Mouse (Mus musculus): ENCODE results near the gene Ap1m2.
A peak's percentile ranks its signal among the peaks of the same experiment; 100 is the strongest.
"Not testable (repeated sequence)": the region's sequence is repeated elsewhere in the genome, so short reads cannot be mapped to it uniquely, and the experiment has no call there.

The Ap1m2 gene

GRCm38 (mm10) chr9:21288404-21289336 is 23.5 kb downstream of the Ap1m2 start:
- DNase-seq: no peak

- DNase-seq: peak; percentile 97
These were observed 24.4 kb downstream of the Ap1m2 start, which contains the start of gene Kri1 for GRCm38 (mm10) chr9:21287571-21288402. TSS of gene Kri1 (minus strand) at chr9:21287969.

GRCm38 (mm10) chr9:21286753-21287152 is 25.4 kb downstream of the Ap1m2 start:
- DNase-seq: no peak

- DNase-seq: no peak
These were observed 28.1 kb downstream of the Ap1m2 start for GRCm38 (mm10) chr9:21283994-21284393.

GRCm38 (mm10) chr9:21283591-21283990 is 28.5 kb downstream of the Ap1m2 start:
- no peak for DNase-seq

- DNase-seq: no peak
These were observed 34.4 kb downstream of the Ap1m2 start for GRCm38 (mm10) chr9:21277776-21278175.

- no peak for DNase-seq
These were observed 35.8 kb downstream of the Ap1m2 start for GRCm38 (mm10) chr9:21276307-21276706.

- DNase-seq: no peak
These were observed 36.4 kb downstream of the Ap1m2 start for GRCm38 (mm10) chr9:21275727-21276126.

- DNase-seq: no peak
These were observed 37.0 kb downstream of the Ap1m2 start for GRCm38 (mm10) chr9:21275013-21275710.

- no peak for DNase-seq
These were observed 37.8 kb downstream of the Ap1m2 start for GRCm38 (mm10) chr9:21274336-21274735.

- DNase-seq: no peak
These were observed 38.5 kb downstream of the Ap1m2 start for GRCm38 (mm10) chr9:21273520-21274228.

- DNase-seq: no peak
These were observed 39.0 kb downstream of the Ap1m2 start for GRCm38 (mm10) chr9:21273094-21273493.

GRCm38 (mm10) chr9:21272391-21272790 is 39.7 kb downstream of the Ap1m2 start:
- no peak for DNase-seq

- not testable (repeated sequence) for DNase-seq
These were observed 42.5 kb downstream of the Ap1m2 start for GRCm38 (mm10) chr9:21269590-21269989.

- DNase-seq: no peak
These were observed 43.8 kb downstream of the Ap1m2 start for GRCm38 (mm10) chr9:21268305-21268704.

- DNase-seq: no peak
These were observed 45.2 kb downstream of the Ap1m2 start for GRCm38 (mm10) chr9:21266889-21267288.

- DNase-seq: no peak
These were observed 46.5 kb downstream of the Ap1m2 start for GRCm38 (mm10) chr9:21265611-21266010.

- DNase-seq: peak; percentile 100
These were observed 47.1 kb downstream of the Ap1m2 start, which contains the start of gene Atg4d for GRCm38 (mm10) chr9:21265000-21265561. TSS of gene Atg4d (plus strand) at chr9:21265293.

- peak in 1 of 2 experiments; percentile 35 for DNase-seq
These were observed 47.7 kb downstream of the Ap1m2 start for GRCm38 (mm10) chr9:21264272-21264999.

- no peak for DNase-seq
These were observed 50.3 kb downstream of the Ap1m2 start for GRCm38 (mm10) chr9:21261831-21262230.

- DNase-seq: no peak
These were observed 51.6 kb downstream of the Ap1m2 start for GRCm38 (mm10) chr9:21260491-21261040.
